Mouse (Mus musculus) induced T-regulatory cell, adult 2 months (primary cell): ENCODE results near the gene AC124108.1.

Source experiments
- DNase-seq: peaks from one replicate; pipeline ENCODE4 v3.0.0-alpha.2; 2012; ENCODE audit warnings: low read depth

The AC124108.1 gene

DNA sequence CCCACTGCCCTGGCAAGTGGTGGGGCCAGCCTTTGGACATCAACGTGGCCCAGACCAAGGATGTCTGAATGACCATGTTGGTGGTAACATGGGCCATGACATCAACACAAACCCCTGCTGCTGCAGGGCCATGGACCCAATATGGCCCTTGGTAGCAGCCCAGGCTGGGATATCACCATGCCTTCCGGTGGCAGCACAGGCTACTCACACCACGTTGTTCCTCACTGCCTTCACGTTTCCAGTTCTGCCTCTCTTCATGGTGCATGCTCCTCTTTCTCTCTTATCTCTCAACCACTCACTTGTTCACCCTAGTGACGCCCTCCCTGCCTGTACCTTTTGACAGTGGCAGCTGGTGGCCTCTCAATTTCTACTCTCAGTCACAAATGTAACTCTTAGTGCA is 53.8 kb downstream of the AC124108.1 start:
- no peak for DNase-seq

DNA sequence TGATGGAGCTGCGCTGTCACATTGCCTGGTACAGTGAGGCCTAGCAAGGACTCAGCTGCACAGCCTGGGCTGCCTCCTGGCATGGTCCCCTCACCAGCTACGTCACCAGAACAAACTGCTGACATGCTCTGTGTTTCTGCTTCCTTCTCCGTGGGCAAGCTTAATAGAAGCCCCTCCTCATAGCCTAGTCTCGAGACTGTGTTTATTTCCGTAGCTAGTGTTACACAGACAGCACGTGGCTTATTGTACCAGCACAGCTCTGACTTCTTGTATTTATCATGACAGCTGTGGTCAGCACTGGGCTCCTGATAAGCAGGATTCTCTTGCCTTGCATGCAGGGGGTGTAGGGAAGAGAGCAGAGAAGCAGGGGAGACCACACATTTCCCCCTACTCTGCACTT is 54.9 kb downstream of the AC124108.1 start:
- DNase-seq: no peak

DNA sequence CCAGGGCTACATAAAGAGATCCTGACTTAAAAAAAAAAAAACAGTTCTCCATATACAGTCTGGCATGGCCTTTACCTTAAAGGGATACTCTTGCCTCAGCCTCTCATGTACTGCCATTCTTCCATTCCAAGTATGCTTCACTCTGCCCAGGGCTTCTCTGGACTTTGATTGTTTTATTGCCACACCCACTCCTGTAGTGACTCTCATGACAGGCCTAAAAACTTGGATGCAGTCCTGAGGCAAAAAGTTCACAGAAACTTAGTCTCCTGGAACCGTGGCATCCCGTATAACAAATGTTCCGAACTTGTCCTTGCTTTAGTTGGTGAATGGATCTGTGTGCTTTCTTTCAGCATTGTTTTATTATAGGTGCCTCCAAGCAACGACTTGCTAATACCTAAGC is 55.4 kb downstream of the AC124108.1 start:
- DNase-seq: no peak

DNA sequence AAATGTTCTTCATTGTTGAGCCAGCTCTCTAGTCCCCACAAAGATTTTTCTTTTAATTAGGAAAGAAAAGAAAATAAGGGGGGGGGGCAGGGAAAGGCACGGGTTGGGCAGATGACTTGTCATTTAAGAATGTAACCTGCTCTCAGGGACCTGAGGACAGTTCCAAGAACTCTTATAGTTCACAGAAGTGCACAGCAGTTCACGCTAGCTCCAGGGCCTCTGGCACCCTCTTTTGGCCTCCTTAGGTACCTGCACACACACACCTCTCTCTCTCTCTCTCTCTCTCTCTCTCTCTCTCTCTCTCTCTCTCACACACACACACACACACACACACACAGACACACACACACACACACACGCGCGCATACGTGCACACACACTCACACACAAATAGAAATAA is 63.2 kb downstream of the AC124108.1 start:
- no peak for DNase-seq
